ENCODE assay signal across 25 mouse cellular contexts in the genomic region with DNA sequence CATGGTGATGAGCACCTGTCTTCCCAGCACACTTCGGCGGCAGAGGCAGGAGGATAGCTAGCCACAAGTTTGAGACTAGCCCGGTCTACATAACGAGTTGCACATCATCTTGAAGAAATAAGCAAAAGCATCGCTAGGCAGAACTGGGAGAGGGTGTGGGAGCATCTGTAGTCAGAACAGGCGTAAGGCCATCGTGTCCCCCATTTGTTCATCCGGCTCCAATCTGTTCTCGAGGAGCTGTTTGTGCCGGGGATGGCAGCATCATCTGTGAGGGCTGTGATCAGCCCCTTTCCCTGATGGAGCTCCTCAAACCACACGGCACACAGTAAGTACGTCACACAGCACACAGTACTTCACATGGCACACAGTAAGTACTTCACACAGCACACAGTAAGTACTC. TPM values are rescaled to one million over a fixed set of nuclear protein-coding genes. Genes with fewer than 3 reads are reported as not detected.
DNase-seq lines count a peak whose midpoint lies in the region; ATAC-seq lines count a peak whose summit lies in the region.
"Had no signal": no experiment of that assay in that cellular context is flagged by ENCODE, and none has a peak within 500 bp of the region (broad histone marks: within the 10 kb centered on the region; RNA-seq: fewer than 3 reads in every experiment).

No protein-coding gene starts in this region.

- DNase-seq in frontal cortex, postnatal 14 days (ENCODE audit: low spot score in 2 of 2): no peak
- DNase-seq in layer of hippocampus, adult 11-12 months (ENCODE audit: low spot score): peak; percentile 68
- DNase-seq in layer of hippocampus, postnatal 10 days (ENCODE audit: low spot score in 2 of 2): no peak
- peak; percentile 48 to 78 for DNase-seq in layer of hippocampus, adult 8-10 months (ENCODE audit: low spot score in 2 of 2)
- no peak for DNase-seq in thymus, postnatal 4 days
- no peak for DNase-seq in urinary bladder, adult 2 months (ENCODE audit: low spot score)
- DNase-seq: adrenal gland, postnatal 14 days; cerebellum, adult 18-20 months; cerebellum, adult 9-11 months; cerebellum, postnatal 36 days; heart, adult 18-20 months; heart, postnatal 10 days; heart, postnatal 4 days had no signal

- peak; percentile 54; the same call in 1 of the 2 replicates for ATAC-seq in frontal cortex, adult (ENCODE audit: low TSS enrichment)
- ATAC-seq: activated CD4-positive, CD25-positive, alpha-beta regulatory T cell, adult 4 months; forebrain, embryonic 15.5 days; Patski had no signal

RNA-seq across cellular contexts. Expression of gene Crybb3, which starts 45.1 kb away (rescaled TPM):
- 1 to 10 TPM; 2.2 to 2.9 TPM for total RNA-seq in layer of hippocampus, postnatal 10 days (2021)
- total RNA-seq in layer of hippocampus, adult 8-10 months (2022): 1 to 10 TPM; 1.7 to 3.1 (median 2.0) TPM
- 5.4 and 6.1 TPM in 2 replicates for polyA plus RNA-seq in urinary bladder, adult 2 months (2012; rRNA removed)
- total RNA-seq: CH12.LX had no signal
- polyA plus RNA-seq: activated CD4-positive, CD25-positive, alpha-beta regulatory T cell, adult 4 months had no signal

RNA-seq across cellular contexts. Expression of gene Crybb2, which starts 56.6 kb away (rescaled TPM):
- not detected for total RNA-seq in layer of hippocampus, postnatal 10 days (2021)
- total RNA-seq in layer of hippocampus, adult 8-10 months (2022): not detected
- not detected in 2 replicates for polyA plus RNA-seq in urinary bladder, adult 2 months (2012; rRNA removed)
- total RNA-seq: adrenal gland, adult 18-20 months; adrenal gland, postnatal 14 days; CH12.LX; gastrocnemius, adult 8-10 months; gastrocnemius, postnatal 4 days; heart, adult 18-20 months; heart, postnatal 10 days; heart, postnatal 4 days had no signal
- polyA plus RNA-seq: activated CD4-positive, CD25-positive, alpha-beta regulatory T cell, adult 4 months; embryonic facial prominence, embryonic 13.5 days; forebrain, embryonic 15.5 days; heart, embryonic 10.5 days; heart, embryonic 14.5 days; hindbrain, embryonic 14.5 days; Patski had no signal

Comparison
In these comparisons a context has a peak if more than half of its experiments do, and no peak if none do; other contexts are left out.
1. DNase-seq: peak in layer of hippocampus, adult 11-12 months (single experiment) and layer of hippocampus, adult 8-10 months (2 of 2); none in frontal cortex, postnatal 14 days (0 of 2), layer of hippocampus, postnatal 10 days (0 of 2), thymus, postnatal 4 days (single experiment) and urinary bladder, adult 2 months (single experiment).